Mouse (Mus musculus) Patski (cell line): ENCODE measurements around the gene Tpi1. TPM values are rescaled to one million over a fixed set of nuclear protein-coding genes. Genes with fewer than 3 reads are reported as not detected.
"Not testable (repeated sequence)": the region's sequence is repeated elsewhere in the genome, so short reads cannot be mapped to it uniquely, and the experiment has no call there.

Experiments
- ATAC-seq: fragments of 100-300 bp; one replicate; pipeline ENCODE4 v1.8.0; 2021
- CTCF ChIA-PET: fragments of 350-600 bp; sonication (Branson Sonifier 250); formaldehyde crosslinking; loops from one replicate; lab custom pipeline; 2022; ENCODE audit warnings: inconsistent platforms; lab: Charles Lee
- POLR2A ChIA-PET: fragments of 350-600 bp; sonication (Branson Sonifier 250); formaldehyde crosslinking; loops from one replicate; lab custom pipeline; 2022; ENCODE audit warnings: antibody characterized with exemption, inconsistent platforms; lab: Charles Lee
- DNase-seq: peaks from one replicate; pipeline ENCODE4 v3.0.0-alpha.2; 2011; ENCODE audit warnings: low read depth, low spot score
- H3K27me3 ChIP-seq: fragments of 371-371 bp; one replicate; pipeline ENCODE4 v1.5.1; 2021
- CTCF ChIP-seq: fragments of 100-300 bp; IDR thresholded peaks from one replicate; pipeline ENCODE4 v1.5.1; 2021
- in situ Hi-C: fragments of 300-500 bp; cut with MboI; formaldehyde crosslinking; loops from 3 replicates; pipeline ENCODE4 v1.11.1; 2018; ENCODE audit warnings: low pct_unique_long_range_greater_than_20kb, mixed read lengths
- polyA plus RNA-seq: library from polyadenylated mRNA; unstranded; gene quantifications from one replicate; pipeline ENCODE4 v1.2.3, GENCODE M21; 2021

Gene Tpi1
- polyA plus RNA-seq, 1 experiment from 2014 or later, result 1,211 TPM

- H3K27me3 ChIP-seq, result no peaks in the 10 kb centered on the region
- in situ Hi-C loops, result no loop called here
- ChIA-PET POLR2A (no interaction called here), CTCF (no interaction called here)
- no peak for TF ChIP-seq CTCF
- ATAC-seq, result no peak
- no peak for DNase-seq
Measured at GRCm38 (mm10) chr6:124817563-124817962, 3.5 kb upstream of the Tpi1 start.

GRCm38 (mm10) chr6:124817125-124817524 is 3.0 kb upstream of the Tpi1 start:
- POLR2A ChIA-PET, result no interaction called here
- no peak for TF ChIP-seq CTCF
- in situ Hi-C loops, result no loop called here

GRCm38 (mm10) chr6:124816611-124817010 is 2.5 kb upstream of the Tpi1 start:
- no peak for TF ChIP-seq CTCF
- H3K27me3 ChIP-seq, result no peaks in the 10 kb centered on the region
- no peak for DNase-seq
- ChIA-PET CTCF (interaction anchor here (0.9 kb wide), 1 partner anchor 10 kb away, joined by 3 read pairs; no protein-coding TSS in a partner anchor), POLR2A (no interaction called here)
- no peak for ATAC-seq
- in situ Hi-C loops, result no loop called here

More at GRCm38 (mm10) chr6:124817125-124817524, 3.0 kb upstream of the Tpi1 start:
- DNase-seq (no peak), ATAC-seq (no peak)
- H3K27me3 ChIP-seq, result no peaks in the 10 kb centered on the region
- CTCF ChIA-PET, result interaction anchor here (0.9 kb wide), 1 partner anchor 10 kb away, joined by 3 read pairs; no protein-coding TSS in a partner anchor

GRCm38 (mm10) chr6:124814858-124815774 is 1.0 kb upstream of the Tpi1 start:
- no peak for ATAC-seq
- ChIA-PET CTCF (no interaction called here), POLR2A (interaction anchor here (0.6 to 1.2 kb wide), 3 partner anchors 9 to 183 kb away, joined by 3 to 4 read pairs (median 3); no protein-coding TSS in a partner anchor)
- TF ChIP-seq CTCF, result no peak
- no peak for DNase-seq
- in situ Hi-C loops, result no loop called here
- H3K27me3 ChIP-seq, result no peaks in the 10 kb centered on the region

GRCm38 (mm10) chr6:124814448-124814847 is 352 bp upstream of the Tpi1 start:
- DNase-seq (no peak), ATAC-seq (no peak)
- ChIA-PET POLR2A (interaction anchor here (0.6 to 1.2 kb wide), 3 partner anchors 10 to 184 kb away, joined by 3 to 4 read pairs (median 3); no protein-coding TSS in a partner anchor), CTCF (no interaction called here)
- in situ Hi-C loops, result no loop called here
- TF ChIP-seq CTCF, result no peak
- no peaks in the 10 kb centered on the region for H3K27me3 ChIP-seq

- no peak for TF ChIP-seq CTCF
- in situ Hi-C loops, result no loop called here
- CTCF ChIA-PET, result interaction anchor here (0.9 kb wide), 1 partner anchor 9 kb away, joined by 3 read pairs; no protein-coding TSS in a partner anchor
- H3K27me3 ChIP-seq, result no peaks in the 10 kb centered on the region
- POLR2A ChIA-PET, result interaction anchor here (0.6 to 6.4 kb wide), 5 partner anchors 8 to 157 kb away, joined by 3 to 27 read pairs (median 4); partner anchors contain the start of genes Cdca3 and Usp5
- ATAC-seq, result no peak
- DNase-seq, result no peak
Measured at GRCm38 (mm10) chr6:124813496-124813895, 600 bp downstream of the Tpi1 start.

- no peaks in the 10 kb centered on the region for H3K27me3 ChIP-seq
- in situ Hi-C loops, result no loop called here
- ChIA-PET CTCF (no interaction called here), POLR2A (interaction anchor here (1.3 to 6.4 kb wide), 3 partner anchors 11 to 117 kb away, joined by 3 to 27 read pairs (median 6); partner anchors contain the start of genes Cdca3 and Usp5)
- DNase-seq (no peak), ATAC-seq (no peak)
- TF ChIP-seq CTCF, result no peak
Measured at GRCm38 (mm10) chr6:124812848-124813247, 1.2 kb downstream of the Tpi1 start.

GRCm38 (mm10) chr6:124811701-124812560 is 2.2 kb downstream of the Tpi1 start:
- H3K27me3 ChIP-seq, result no peaks in the 10 kb centered on the region
- ATAC-seq (no peak), DNase-seq (no peak)
- ChIA-PET POLR2A (interaction anchor here (1.3 to 6.4 kb wide), 7 partner anchors 10 to 123 kb away, joined by 3 to 27 read pairs (median 3); partner anchors contain the start of genes Cdca3 and Usp5), CTCF (interaction anchor here (0.6 to 1.4 kb wide), 2 partner anchors 16 to 19 kb away, joined by 3 to 5 read pairs; no protein-coding TSS in a partner anchor)
- in situ Hi-C loops, result no loop called here
- TF ChIP-seq CTCF, result no peak

- DNase-seq (no peak), ATAC-seq (no peak)
- POLR2A ChIA-PET, result interaction anchor here (1.3 to 6.4 kb wide), 6 partner anchors 10 to 124 kb away, joined by 3 to 27 read pairs (median 3); partner anchors contain the start of genes Cdca3 and Usp5
- in situ Hi-C loops, result no loop called here
- no peak for TF ChIP-seq CTCF
- no peaks in the 10 kb centered on the region for H3K27me3 ChIP-seq
- CTCF ChIA-PET, result interaction anchor here (1.2 to 1.4 kb wide), 2 partner anchors 15 to 52 kb away, joined by 3 to 5 read pairs; no protein-coding TSS in a partner anchor
Measured at GRCm38 (mm10) chr6:124811403-124811665, 2.8 kb downstream of the Tpi1 start.

GRCm38 (mm10) chr6:124810566-124811402 is 3.3 kb downstream of the Tpi1 start:
- ChIA-PET POLR2A (interaction anchor here (1.4 to 6.4 kb wide), 5 partner anchors 11 to 124 kb away, joined by 3 to 27 read pairs (median 3); partner anchors contain the start of genes Cdca3 and Usp5), CTCF (interaction anchor here (1.2 to 1.8 kb wide), 3 partner anchors 15 to 52 kb away, joined by 3 to 5 read pairs (median 4); no protein-coding TSS in a partner anchor)
- ATAC-seq, in situ Hi-C loops, DNase-seq, H3K27me3 ChIP-seq: not testable (repeated sequence)
